In the genomic region with DNA sequence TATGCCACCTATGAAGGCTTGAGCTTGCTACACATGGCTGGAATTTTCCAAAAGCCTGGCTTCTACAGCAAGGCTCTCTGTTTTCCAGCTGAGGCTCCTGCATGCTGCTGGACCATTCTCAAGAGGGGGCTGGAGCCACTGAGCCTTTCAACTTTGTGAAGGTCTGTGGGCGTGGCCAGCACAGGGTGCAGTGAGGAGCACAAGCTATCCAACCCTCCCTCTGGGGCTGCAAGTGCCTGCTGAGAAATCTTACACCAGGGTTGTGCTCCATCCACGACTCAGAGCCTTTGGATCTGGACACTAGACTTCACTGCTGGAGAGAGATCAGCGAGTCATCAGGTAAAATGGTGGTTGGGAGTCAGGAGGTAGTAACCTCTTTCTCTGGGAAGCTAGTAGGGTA, we compare ENCODE assay signal across 27 mouse cellular contexts. TPM values are rescaled to one million over a fixed set of nuclear protein-coding genes. Genes with fewer than 3 reads are reported as not detected.
A peak's percentile ranks its signal among the peaks of the same experiment; 100 is the strongest.
DNase-seq lines count a peak whose midpoint lies in the region; ATAC-seq and TF ChIP-seq lines count a peak whose summit lies in the region.
"Had no signal": no experiment of that assay in that cellular context is flagged by ENCODE, and none has a peak within 500 bp of the region (broad histone marks: within the 10 kb centered on the region; RNA-seq: fewer than 3 reads in every experiment).

A gene (plus strand): TSS at position 218 of the 400 bp plus-strand sequence.

- H3K4me2 ChIP-seq in embryonic facial prominence, embryonic 11.5 days (ENCODE audit: low read depth, low read length): no peak within 1 kb of the TSS
- no peak within 1 kb of the TSS for H3K4me2 ChIP-seq in liver, postnatal 0 days (ENCODE audit: low read depth, low read length)
- H3K4me2 ChIP-seq: embryonic facial prominence, embryonic 15.5 days; heart, embryonic 11.5 days; hindbrain, embryonic 13.5 days; limb, embryonic 12.5 days; liver, embryonic 12.5 days; lung, embryonic 15.5 days; midbrain, embryonic 13.5 days had no signal

- no peak for TF ChIP-seq EP300 in liver, postnatal 0 days (IDR thresholded peaks at IDR 0.05; ENCODE audit: low read depth)

- no peaks in the 10 kb centered on the region for H3K36me3 ChIP-seq in embryonic facial prominence, embryonic 11.5 days (replicated peaks; ENCODE audit: control insufficient read depth, insufficient read depth, low read depth, low read length)
- H3K36me3 ChIP-seq in embryonic facial prominence, embryonic 10.5 days (replicated peaks): no peaks in the 10 kb centered on the region
- H3K36me3 ChIP-seq in liver, postnatal 0 days (replicated peaks; ENCODE audit: insufficient read depth, low read length): no peaks in the 10 kb centered on the region
- H3K36me3 ChIP-seq: embryonic facial prominence, embryonic 15.5 days; limb, embryonic 12.5 days; liver, embryonic 12.5 days; lung, embryonic 15.5 days; midbrain, embryonic 13.5 days had no signal

- no peak within 1 kb of the TSS for H3K27ac ChIP-seq in embryonic facial prominence, embryonic 11.5 days (replicated peaks; ENCODE audit: low read depth, low read length)
- H3K27ac ChIP-seq in embryonic facial prominence, embryonic 10.5 days (replicated peaks): no peak within 1 kb of the TSS
- no peak within 1 kb of the TSS for H3K27ac ChIP-seq in liver, postnatal 0 days (ENCODE audit: low read depth)
- H3K27ac ChIP-seq: embryonic facial prominence, embryonic 15.5 days; gastrocnemius, adult 2 months; hindbrain, embryonic 13.5 days; limb, embryonic 12.5 days; liver, embryonic 12.5 days; lung, embryonic 15.5 days; macrophage; midbrain, embryonic 13.5 days; stomach, postnatal 0 days had no signal

- no peaks in the 10 kb centered on the region; the same call in 1 of the 2 replicates for H3K4me1 ChIP-seq in embryonic facial prominence, embryonic 11.5 days (ENCODE audit: control insufficient read depth, insufficient read depth, low read length)
- peaks cover 23% of the 10 kb centered on the region for H3K4me1 ChIP-seq in embryonic facial prominence, embryonic 10.5 days
- no peaks in the 10 kb centered on the region for H3K4me1 ChIP-seq in liver, postnatal 0 days (ENCODE audit: insufficient read depth)
- H3K4me1 ChIP-seq: embryonic facial prominence, embryonic 15.5 days; hindbrain, embryonic 13.5 days; limb, embryonic 12.5 days; liver, embryonic 12.5 days; lung, embryonic 15.5 days had no signal

- no peak for TF ChIP-seq CTCF in liver, postnatal 0 days (IDR thresholded peaks at IDR 0.05; ENCODE audit: low read depth)

- no peaks in the 10 kb centered on the region for H3K27me3 ChIP-seq in embryonic facial prominence, embryonic 11.5 days (ENCODE audit: control insufficient read depth, insufficient read depth, low read length)
- H3K27me3 ChIP-seq in embryonic facial prominence, embryonic 10.5 days (replicated peaks; ENCODE audit: low read depth, poor library complexity, severe bottlenecking): no peaks in the 10 kb centered on the region
- no peaks in the 10 kb centered on the region for H3K27me3 ChIP-seq in liver, postnatal 0 days (ENCODE audit: insufficient read depth, low read length)
- H3K27me3 ChIP-seq: embryonic facial prominence, embryonic 15.5 days; hindbrain, embryonic 13.5 days; limb, embryonic 12.5 days; liver, embryonic 12.5 days; lung, embryonic 15.5 days; midbrain, embryonic 13.5 days; Patski had no signal

- H3K9ac ChIP-seq in embryonic facial prominence, embryonic 11.5 days (replicated peaks; ENCODE audit: low read length): no peak within 1 kb of the TSS
- no peak within 1 kb of the TSS for H3K9ac ChIP-seq in liver, postnatal 0 days (replicated peaks)
- H3K9ac ChIP-seq: embryonic facial prominence, embryonic 15.5 days; hindbrain, embryonic 13.5 days; limb, embryonic 12.5 days; liver, embryonic 12.5 days; lung, embryonic 15.5 days; midbrain, embryonic 13.5 days had no signal

- no peak within 1 kb of the TSS for H3K4me3 ChIP-seq in embryonic facial prominence, embryonic 11.5 days (ENCODE audit: low read depth, low read length)
- no peak within 1 kb of the TSS for H3K4me3 ChIP-seq in embryonic facial prominence, embryonic 10.5 days
- no peak within 1 kb of the TSS for H3K4me3 ChIP-seq in liver, postnatal 0 days (ENCODE audit: low read depth, low read length)
- H3K4me3 ChIP-seq: embryonic facial prominence, embryonic 15.5 days; gastrocnemius, adult 2 months; hindbrain, embryonic 13.5 days; limb, embryonic 12.5 days; liver, embryonic 12.5 days; lung, embryonic 15.5 days; midbrain, embryonic 13.5 days; myocyte had no signal

- 0 out of 2 replicates have a peak, but pooled peaks have one; percentile 36 for ATAC-seq in embryonic facial prominence, embryonic 11.5 days (replicated peaks; ENCODE audit: insufficient number of reproducible peaks, low FRiP score, low TSS enrichment, low read depth)
- ATAC-seq in liver, postnatal 0 days: no peak
- ATAC-seq: inflammation-experienced regulatory T-cells, adult 6 months; liver, embryonic 12.5 days; midbrain, embryonic 13.5 days; Patski had no signal

- WGBS in embryonic facial prominence, embryonic 11.5 days: 35% methylated on average over 3 of the region's 3 CpGs
- 45% methylated on average over 3 of the region's 3 CpGs for WGBS in embryonic facial prominence, embryonic 10.5 days
- 45% methylated on average over 3 of the region's 3 CpGs for WGBS in liver, postnatal 0 days (ENCODE audit: insufficient replicate concordance)

- no peaks in the 10 kb centered on the region for H3K9me3 ChIP-seq in embryonic facial prominence, embryonic 11.5 days (replicated peaks; ENCODE audit: control insufficient read depth, low read length)
- H3K9me3 ChIP-seq in embryonic facial prominence, embryonic 10.5 days: no peaks in the 10 kb centered on the region
- no peaks in the 10 kb centered on the region for H3K9me3 ChIP-seq in liver, postnatal 0 days (ENCODE audit: low read length)
- H3K9me3 ChIP-seq: embryonic facial prominence, embryonic 15.5 days; hindbrain, embryonic 13.5 days; limb, embryonic 12.5 days; liver, embryonic 12.5 days; lung, embryonic 15.5 days; midbrain, embryonic 13.5 days had no signal

- no peak for DNase-seq in embryonic facial prominence, embryonic 11.5 days (ENCODE audit: low spot score)
- no peak for DNase-seq in embryonic facial prominence, embryonic 10.5 days (ENCODE audit: low spot score)
- peak; percentile 16 for DNase-seq in ovary, adult 18-20 months (ENCODE audit: low spot score)
- no peak for DNase-seq in ovary, postnatal 10 days (ENCODE audit: low spot score)
- peak; percentile 38 for DNase-seq in adrenal gland, postnatal 10 days
- DNase-seq in liver, postnatal 0 days: no peak
- DNase-seq in layer of hippocampus, adult 9-11 months: no peak
- DNase-seq: cerebellum, adult 2 months; cerebellum, postnatal 36 days; gastrocnemius, adult 2 months; heart, postnatal 14 days; kidney, adult 2 months; right cerebral cortex, adult 18-20 months had no signal

RNA-seq across cellular contexts. Expression of the gene that starts here (rescaled TPM):
- 0.98 and 2.3 TPM in 2 replicates for polyA plus RNA-seq in embryonic facial prominence, embryonic 11.5 days (2014; fragmentation: Nextera tagmentation; extraction: Ambion mirVana)
- polyA plus RNA-seq in embryonic facial prominence, embryonic 10.5 days (2016; fragmentation: Nextera tagmentation; extraction: Ambion mirVana): 0.45 and 0.49 TPM in 2 replicates
- total RNA-seq in adrenal gland, postnatal 10 days (2021): 1 to 10 TPM; 7.5 to 8.1 TPM
- not detected in 2 replicates for polyA plus RNA-seq in liver, postnatal 0 days (2015; fragmentation: Nextera tagmentation; extraction: Ambion mirVana)
- total RNA-seq: gastrocnemius, adult 2 months; heart, postnatal 14 days had no signal
- polyA plus RNA-seq: C2C12; gonadal fat pad, adult 2 months; heart, embryonic 11.5 days; inflammation-experienced regulatory T-cells, adult 6 months; kidney, adult 2 months; limb, embryonic 12.5 days; liver, embryonic 12.5 days; macrophage; myocyte; Patski had no signal

Comparison
In these comparisons a context has a peak if more than half of its experiments do, and no peak if none do; other contexts are left out.
1. DNase-seq: peak in ovary, adult 18-20 months (single experiment) and adrenal gland, postnatal 10 days (single experiment); none in embryonic facial prominence, embryonic 11.5 days (single experiment), embryonic facial prominence, embryonic 10.5 days (single experiment), ovary, postnatal 10 days (single experiment), liver, postnatal 0 days (single experiment) and layer of hippocampus, adult 9-11 months (single experiment).